Mouse (Mus musculus) right cerebral cortex, postnatal 4 days (tissue): ENCODE data around the gene Limk2.

Source experiments
- DNase-seq: peaks from one replicate; pipeline ENCODE4 v3.0.0-alpha.2; 2022

Limk2 gene

GRCm38 (mm10) chr11:3296056-3296455, 112.9 kb downstream of the Limk2 start:
- DNase-seq, result no peak

DNA sequence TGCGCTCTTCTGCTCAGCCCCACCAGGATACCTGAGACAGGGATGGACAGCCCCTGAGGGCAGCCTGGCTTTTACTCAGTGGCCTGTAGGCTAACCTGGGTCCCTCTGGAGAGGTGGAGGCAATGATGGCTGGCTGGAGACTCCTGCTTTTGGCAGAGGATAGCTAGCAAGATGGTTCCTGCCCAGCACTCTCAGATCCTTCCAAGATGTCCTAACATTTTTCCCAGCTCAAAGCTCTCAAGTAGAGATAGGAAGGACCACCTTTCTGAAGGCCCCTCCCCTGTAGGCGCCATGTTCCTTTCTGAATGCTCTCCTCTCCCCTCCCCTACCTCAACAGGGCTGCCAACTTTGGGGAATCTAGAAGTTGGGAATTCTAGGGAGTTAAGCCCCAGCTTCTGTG, 114.3 kb downstream of the Limk2 start:
- DNase-seq, result no peak
